Mouse (Mus musculus) gastrocnemius, postnatal 36 days (tissue): ENCODE data around the gene Cnr1. TPM values are rescaled to one million over a fixed set of nuclear protein-coding genes. Genes with fewer than 3 reads are reported as not detected.

ENCODE experiments used
- DNase-seq, 2 experiments: peaks; one replicate each; pipeline ENCODE4 v3.0.0; 2022
- intact Hi-C: fragments of 180-260 bp; cut with DNase I; formaldehyde crosslinking; loops from one replicate; pipeline ENCODE4 v1.15.1; 2025
- long read RNA-seq, 2 experiments: library from polyadenylated mRNA; stranded (forward); transcript quantifications; one replicate each; pipeline ENCODE4 v2.0.0; 2021
- total RNA-seq, 2 experiments: library from RNA; stranded (reverse); gene quantifications; 2 replicates each; pipeline ENCODE4 v1.2.3; 2021

Cnr1 gene
- under 1 TPM; 0.51 to 0.67 TPM for total RNA-seq
- long read RNA-seq, experiment 1 = 0 reads
- long read RNA-seq, experiment 2 = 0 reads

DNA sequence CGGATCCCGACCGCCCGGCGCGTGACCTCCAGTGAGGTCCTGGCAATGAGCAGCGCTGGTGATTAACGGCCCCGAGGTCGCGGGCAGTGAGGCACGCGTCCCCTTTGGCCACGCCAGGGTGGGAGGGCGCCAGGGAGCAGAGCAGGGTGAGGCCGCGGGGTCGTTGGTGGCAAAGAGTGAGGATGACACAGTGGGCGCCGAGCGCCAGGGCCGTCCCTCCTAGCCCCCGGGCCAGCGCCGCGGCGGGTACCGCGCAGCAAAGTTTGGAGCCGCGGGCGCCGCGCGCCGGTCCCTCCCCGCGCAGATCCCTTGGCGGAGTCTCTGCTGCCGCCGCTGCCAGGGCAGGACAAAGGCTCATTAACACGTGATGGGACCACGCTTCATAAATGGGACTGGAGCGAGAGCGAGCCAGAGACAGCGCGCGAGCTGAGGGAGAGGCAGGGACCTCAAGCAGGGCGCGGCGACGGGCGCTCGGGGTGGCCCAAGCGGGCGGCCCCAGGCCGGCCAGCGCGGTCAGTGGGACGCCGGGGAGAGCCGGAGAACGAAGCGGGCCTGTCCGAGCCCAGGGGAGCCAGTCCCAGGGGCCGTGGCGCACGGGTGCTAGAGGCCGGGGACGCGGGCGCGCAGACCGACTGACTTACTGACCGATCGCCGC, at the start of gene Cnr1:
Gene Cnr1, plus strand, starts transcription at position 360 of the 655 bp plus-strand sequence.
- peak; percentile 51 to 57 for DNase-seq
- intact Hi-C loops = no loop called here

DNA sequence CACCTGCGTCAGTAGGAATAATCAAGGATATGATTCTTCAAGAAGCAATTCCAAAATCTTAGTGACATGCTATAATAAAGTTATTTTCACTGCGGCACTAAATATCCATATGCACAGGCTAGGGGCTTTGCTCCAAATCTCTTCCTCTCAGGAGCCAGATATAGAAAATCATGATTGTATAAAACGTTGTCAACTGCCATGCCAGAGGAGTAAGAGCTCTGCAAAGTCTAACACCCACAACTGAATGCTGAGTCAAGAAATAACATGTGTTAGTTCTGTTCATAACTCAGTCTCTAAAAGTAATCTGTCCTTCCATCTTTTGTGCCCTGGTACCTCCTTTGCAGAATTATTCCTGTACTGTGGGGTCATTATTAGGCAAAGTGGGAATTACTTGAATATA, 44.4 kb upstream of the Cnr1 start:
- DNase-seq = no peak
- intact Hi-C loops = no loop called here

DNA sequence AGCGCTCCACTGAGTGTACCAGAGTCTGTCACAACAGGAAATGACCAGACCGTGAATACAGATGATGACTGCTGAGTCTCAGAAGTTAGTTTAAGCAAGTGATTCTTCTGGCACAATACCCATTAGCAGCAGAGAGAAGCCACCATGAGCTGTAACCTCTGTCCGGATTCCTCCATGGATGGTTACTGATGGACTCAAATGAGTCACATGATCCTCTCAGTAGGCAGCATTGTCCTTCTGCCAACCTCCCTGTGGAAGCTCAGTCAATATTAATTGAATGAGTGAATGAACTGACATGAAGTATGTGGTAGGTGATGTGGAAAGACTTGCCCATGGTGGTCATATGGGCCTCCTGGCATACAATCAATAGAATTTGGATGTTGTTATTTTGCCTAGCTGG, 38.4 kb upstream of the Cnr1 start:
- no peak for DNase-seq
- intact Hi-C loops = no loop called here

DNA sequence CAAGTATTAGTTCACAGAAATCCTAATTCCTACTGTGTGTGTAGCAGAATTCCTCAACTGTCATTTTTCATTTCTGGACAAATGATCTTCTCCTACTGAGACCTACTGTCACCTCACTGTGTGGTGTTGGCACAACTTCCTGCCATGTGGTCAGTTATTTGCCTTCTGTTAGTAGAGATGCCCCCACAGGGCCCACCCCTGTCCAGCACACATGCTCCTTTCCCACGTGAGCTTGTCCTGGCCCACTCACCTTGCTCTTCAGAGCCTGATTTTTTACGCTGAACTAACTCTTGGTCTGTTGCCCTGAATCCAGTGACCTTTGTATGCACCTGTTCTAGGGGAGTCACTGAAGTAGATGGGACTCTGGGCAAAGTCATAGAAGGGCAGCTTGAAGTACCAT, 34.4 kb upstream of the Cnr1 start:
- intact Hi-C loops = no loop called here
- no peak for DNase-seq

DNA sequence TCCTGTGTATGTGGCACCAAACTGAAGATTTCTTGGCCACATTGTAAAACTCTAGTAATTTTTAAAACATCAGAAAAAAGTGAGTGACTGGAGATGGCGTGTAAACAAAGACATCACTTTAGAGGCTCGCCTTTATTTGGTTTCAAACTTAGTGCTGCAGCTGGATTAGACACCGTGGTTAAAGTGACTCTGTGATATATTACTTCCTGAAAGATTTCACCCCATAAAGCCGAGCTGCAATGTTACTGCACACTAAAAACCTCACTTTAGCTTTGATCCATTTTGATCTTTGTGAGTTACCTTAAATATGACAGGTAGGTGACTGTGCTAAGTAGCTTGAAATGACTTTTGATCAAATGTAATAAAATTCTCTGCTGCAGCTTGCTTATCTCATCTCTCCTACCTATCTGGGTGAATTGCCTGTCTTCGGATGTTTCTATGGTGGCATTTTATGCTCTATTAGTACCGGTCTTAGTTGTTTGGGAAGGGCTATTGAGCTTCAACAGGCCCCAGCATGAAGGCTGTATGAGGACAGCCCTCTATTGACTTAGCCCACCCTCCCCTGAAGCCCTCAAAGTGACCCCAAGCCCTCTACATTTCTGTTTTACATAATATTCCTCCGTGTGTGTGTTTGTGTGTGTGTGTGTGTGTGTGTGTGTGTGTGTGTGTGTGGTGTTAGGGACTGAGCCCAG, 32.1 kb upstream of the Cnr1 start:
- no peak for DNase-seq
- intact Hi-C loops = no loop called here

DNA sequence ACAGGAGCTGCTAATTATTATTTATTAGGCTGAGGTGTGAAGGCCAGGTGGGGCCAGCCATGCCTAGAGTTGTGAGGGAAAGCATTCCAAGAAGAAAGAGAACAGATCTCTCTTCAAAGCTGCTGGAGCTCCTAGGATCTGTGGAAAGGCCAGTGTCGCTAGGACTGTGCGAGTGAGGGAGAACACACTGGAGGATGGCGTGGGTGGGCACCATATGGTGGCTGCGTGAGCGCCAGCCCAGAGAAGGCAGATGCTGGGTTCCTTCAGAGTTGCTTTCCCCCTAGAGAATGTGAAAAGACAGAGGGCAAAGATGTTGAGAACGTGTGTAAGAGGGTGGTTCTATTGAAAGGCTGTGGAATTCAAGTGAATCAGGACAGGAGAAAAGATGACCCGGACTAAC, 30.6 kb upstream of the Cnr1 start:
- intact Hi-C loops = no loop called here
- no peak for DNase-seq

DNA sequence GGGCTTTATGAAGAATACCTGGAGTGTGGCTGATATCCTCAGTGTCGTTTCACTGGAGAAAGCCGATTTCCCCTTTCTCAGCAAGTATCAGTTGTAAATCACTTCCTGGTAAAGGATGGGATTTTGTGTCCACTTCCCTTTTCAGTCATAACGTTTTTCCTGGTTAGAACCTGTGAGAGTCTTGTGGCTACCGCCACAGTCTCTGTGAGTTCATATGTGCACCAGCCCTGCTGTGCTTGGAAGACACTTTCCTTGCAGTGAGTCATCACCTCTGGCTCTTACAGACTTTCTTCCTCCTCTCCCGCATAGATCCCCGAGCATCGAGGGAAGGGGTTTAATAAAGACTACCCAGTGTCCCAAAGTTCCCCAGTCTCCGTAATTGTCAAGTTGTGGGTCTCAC, 29.3 kb upstream of the Cnr1 start:
- intact Hi-C loops = no loop called here

DNA sequence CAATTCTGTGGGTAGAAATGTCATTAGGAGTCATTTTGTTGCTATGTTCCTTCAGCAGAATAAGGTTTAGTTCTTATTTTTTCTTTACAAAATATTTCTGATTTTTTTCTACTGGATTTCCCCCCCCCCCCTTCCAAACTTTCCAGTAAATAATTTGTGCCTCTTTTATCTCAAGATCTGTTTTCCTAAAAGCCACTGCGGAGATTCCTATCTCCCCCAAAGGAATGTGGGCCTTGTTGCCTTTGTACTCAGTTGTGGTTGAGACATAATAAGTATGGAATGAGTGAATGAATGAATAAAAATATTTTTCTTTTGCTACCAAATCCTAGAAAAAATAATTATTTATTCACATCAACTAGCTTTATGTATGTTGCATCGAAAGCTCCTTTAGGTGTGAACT, 28.9 kb upstream of the Cnr1 start:
- no peak for DNase-seq
- intact Hi-C loops = no loop called here

More for the DNA sequence above, 29.3 kb upstream of the Cnr1 start:
- no peak for DNase-seq

DNA sequence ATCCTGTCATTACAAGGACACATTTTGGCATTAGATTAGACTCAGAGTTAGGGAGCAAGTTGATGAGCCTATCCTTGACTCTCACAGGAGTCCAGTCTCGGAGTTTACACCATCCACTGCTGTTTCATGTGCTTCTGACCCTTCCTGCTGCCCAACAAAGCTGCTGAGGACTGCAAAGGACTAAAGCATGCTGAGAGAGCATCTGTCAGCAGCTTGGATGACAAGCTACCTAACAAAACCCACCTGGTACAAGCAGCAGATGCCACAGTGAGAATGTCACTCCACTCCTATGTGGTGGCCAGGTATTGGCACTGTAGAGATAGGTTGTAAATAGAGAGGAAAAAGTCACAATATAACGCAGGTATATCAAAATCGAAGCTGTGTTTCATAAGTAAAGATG, 22.7 kb upstream of the Cnr1 start:
- intact Hi-C loops = no loop called here
- no peak for DNase-seq

DNA sequence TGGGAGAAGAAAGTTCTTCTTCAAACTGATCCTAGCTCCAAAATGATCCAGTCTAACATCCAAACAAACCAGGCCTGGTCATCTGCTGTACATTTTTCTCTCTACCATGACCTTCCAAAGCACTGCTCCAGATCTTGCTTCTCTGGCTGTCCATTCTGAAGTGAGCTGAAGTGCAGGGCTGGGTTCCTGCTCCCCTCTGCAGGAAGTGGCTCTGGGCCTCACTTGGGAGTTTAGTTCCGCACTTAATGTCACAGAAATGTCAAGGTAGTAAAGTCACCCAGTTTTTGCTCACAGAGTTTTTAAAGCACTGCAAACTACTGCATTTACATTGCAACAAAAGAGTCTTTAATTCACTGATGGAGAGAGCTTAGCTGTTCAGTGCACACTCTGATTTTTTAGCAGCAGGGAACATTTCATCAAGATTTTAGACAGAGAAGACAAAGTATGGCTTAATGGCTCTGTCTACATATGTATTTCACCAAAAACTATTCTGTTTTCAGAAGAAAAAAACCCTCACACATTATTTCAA, 20.5 kb upstream of the Cnr1 start:
- intact Hi-C loops = no loop called here
- no peak for DNase-seq

DNA sequence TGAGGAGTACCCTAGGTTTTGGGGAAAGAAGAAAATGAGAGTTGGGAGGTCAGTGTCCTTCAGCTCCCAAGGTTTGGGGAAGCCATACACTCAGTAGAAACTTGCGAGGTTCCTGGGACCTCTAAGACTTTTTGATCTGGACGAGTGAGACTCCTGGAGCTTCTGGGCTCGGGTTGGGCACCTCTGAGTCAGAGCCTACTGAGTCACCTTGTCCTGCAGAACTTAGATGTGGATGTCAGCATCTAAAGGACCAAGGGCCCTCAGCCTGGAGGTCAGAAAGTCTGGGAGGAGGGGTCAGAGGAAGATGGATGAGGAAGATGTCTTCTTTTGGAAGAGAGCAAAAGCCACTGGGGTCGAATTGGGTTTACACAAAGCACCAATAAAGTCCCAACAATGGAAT, 19.6 kb upstream of the Cnr1 start:
- DNase-seq = no peak
- intact Hi-C loops = no loop called here

DNA sequence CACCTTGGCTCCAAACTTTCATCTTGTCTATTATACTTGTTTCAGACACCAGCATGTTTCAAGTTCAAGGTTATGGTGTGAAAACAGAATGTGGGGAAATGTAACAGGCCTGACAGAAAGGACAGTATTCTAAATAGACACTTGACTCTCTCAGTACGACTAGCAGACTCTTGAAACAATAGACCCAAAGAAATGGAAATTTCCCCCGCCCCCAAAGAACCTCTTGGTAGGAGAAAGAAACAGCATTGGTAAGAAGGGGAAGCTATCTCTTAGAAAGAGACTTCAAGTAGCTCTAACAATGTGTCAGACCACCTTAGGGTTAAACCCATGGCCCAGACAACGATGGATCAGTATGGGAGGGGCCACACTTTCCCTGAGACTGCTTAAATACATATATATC, 15.6 kb upstream of the Cnr1 start:
- DNase-seq = no peak
- intact Hi-C loops = no loop called here

DNA sequence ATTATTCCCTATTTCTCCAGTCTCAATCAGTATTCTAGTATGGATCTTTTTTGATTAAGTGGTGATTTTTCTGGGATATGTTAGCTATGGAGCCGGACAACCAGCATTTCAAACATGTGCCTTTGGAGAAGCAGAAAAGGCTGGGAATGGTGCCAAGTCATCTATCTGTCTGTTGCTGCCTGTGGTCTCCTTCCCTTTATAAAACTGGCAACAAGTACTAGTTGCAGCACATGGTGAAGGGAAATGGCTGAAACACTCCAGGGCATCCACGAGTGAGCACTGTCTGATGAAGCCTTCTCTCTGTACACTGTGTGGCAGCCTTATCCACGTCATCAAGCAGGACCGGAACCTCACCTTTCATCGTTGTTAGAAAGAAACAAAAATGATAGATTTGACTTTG, 8.7 kb upstream of the Cnr1 start:
- intact Hi-C loops = no loop called here
- DNase-seq = no peak

DNA sequence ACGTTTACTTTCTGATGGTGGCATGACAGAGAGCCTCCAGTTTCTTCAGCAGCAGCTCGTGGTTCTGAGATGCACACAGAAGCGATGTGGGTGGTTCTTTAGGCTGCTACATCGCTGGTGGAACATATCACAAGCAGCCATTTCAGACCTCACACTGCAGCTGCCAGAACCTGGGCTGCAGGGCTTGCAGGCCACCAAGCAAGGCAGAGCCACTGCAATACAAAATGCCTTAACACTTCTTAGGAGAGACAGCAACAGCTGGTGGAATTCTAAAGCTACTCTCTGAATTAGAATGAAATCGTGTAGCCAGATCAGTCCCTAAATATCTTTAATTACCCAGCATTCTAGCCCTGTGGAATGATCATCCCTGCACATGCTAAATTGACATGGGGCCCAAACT, 3.6 kb upstream of the Cnr1 start:
- no peak for DNase-seq
- intact Hi-C loops = no loop called here

DNA sequence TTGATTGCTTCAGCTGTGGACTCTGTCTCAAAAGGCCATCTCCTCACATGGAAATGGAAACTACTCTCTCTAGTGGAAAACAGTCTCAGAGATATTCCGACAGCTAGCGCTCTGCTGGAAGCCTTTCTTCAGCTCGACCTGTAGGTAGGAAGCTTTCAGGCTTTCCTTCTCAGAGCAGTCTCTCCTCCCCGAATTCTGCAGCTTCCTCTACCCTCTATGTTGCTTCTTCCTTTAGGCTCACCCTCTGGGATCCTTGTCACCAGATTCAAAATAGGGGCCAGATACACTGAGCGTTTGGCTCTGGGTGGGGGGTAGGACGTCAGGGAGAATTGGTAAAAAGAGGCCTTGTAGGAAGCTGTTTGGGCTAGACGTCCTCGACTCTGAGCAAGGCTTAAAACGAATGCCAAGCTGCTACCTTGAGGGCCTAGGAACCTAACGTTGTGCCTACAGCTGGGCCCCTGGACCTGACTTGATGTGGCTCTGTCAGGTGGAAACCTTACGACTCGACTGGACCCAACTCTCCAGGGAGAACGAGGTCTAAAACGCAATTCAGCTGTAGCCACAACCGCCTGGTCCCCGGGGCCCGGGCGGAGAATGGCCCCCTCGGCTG, 1.1 kb upstream of the Cnr1 start:
- DNase-seq = no peak
- intact Hi-C loops = no loop called here

DNA sequence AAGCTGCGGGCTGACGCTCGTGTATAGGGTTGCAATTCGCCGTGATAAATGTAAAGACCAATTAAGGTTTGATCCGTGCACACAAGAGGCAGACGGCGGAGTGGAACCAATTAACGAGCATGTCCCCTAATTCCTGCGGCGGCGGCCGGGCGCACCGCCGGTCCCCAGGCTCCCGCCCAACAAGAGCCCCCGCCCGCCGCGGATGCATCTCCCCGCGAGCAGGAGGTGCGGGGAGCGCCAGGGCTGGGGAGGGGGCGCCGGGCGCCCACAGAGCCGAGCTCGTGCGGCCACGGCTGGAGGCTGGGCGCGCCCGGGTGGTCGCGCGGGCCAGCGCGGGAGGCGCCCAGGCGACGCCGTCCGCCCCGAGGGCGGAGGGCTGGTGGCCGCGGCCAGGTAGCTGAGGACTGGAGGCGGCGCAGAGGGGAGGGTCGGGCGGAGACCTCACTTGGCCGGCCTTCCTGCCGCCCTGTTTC, 596 bp upstream of the Cnr1 start:
- intact Hi-C loops = no loop called here
- no peak for DNase-seq

DNA sequence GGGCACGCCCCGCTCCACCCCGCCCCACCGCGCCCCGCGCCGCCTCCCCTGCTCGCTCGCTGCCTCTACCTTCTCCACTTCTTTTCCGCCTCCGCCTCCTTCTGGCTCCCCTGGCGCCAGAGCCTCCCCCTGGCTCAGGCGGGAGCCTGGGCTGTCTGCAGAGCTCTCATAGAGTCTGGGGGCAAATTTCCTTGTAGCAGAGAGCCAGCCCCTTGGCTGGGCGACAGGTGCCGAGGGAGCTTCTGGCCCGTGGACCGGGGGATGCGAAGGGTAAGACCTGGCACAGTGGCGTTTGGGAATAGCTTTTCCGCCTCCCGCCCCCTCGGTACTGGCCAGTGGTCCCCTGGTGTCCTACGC, 474 bp downstream of the Cnr1 start:
- intact Hi-C loops = no loop called here
- DNase-seq = no peak

DNA sequence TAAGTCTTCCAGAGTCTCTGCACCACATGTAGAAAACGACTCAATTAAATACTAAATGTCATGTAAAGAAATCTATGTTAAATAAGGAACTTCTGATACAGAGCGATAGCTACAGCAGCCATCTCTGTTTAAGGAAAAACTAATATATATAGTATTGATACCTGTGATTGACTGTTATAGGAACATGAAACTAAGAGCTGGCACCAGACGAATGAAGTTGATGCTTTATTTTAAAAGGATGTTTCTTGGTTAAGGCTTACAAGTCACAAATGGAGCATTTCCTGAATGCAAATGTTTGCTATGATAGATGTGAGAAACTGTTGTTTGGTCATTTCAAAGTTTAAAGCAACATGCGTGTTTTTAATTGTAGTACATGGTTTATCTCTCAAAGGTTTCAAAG, 1.1 kb downstream of the Cnr1 start:
- no peak for DNase-seq
- intact Hi-C loops = no loop called here

DNA sequence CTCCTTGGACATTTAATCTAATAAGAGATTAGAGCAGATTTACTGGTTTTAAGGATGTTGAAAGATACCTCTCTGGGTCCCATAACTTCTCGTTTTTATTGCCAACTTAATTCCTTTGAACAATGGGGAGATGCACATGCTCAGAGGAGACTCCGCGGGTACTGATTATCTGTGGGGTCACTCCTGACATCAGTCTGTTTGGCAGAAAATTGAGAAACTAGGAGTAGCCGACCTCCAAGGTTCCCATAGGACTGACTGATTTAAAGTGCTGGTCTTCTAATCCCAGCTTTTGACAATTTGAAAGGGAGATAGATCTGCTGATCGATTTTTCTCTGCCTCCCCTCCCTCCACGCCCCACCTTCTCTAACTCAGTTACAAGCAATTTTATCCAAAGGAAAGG, 1.6 kb downstream of the Cnr1 start:
- DNase-seq = no peak
- intact Hi-C loops = no loop called here

DNA sequence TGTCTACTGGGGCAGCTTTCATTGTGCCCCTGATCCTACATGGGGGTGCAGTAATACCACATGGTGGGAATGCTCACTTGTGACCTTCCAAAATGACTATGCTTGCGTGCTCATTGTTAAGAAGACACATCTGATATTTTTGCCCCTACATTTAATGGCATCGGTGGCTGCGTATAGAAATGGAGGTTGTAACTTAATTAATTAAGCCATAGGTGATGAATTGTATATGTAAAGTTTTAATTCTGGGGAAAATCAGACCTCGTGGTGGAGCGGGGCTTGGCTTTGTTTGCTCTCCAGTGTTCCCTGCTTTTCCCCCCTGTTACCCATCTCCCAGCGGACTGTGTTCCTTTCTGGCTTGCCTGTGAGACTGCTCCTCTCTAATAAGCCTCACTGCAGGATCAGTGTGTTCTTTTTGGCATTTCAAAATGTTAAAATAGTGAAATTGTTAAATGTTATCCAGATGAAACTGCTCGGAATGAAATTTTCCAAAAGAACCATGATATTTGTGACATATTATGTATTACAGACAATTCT, 2.4 kb downstream of the Cnr1 start:
- intact Hi-C loops = no loop called here
- DNase-seq = no peak

DNA sequence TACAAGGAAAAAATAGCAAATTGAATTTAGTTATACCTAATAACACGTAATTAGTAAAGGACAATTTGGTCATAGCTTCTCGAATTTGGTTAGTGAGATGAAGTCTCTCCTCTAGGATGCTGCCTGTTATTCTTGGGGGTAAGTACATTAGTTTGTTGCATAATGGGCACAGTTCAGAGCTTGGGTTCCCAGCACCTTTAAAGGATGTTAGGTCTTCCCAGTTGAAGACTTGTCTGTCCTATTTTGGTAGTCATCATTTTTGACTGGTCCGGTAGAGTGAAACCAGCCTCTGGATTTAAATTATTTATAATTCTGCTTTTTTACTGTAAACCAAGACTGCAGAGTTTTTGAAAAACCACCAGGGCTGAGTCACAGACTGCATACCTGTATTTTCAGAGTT, 3.3 kb downstream of the Cnr1 start:
- intact Hi-C loops = no loop called here
- no peak for DNase-seq

DNA sequence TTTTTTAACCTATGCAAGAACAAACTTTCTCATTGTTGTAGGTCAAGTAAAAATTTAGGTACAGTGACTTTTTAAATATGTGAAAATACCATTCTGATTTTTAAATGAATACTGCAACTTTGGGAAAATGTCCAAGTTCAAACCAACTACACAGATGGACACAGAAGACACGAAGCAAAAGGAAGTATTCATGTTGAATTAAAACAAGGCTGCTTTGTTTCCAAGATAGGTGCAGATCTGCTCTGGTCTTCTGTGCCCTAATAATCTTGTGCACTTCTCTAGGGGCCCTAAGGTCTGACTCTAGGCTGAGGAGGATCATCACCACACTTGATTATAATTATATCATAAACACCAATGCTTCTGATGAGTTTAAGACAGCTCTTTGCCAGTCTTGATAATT, 4.1 kb downstream of the Cnr1 start:
- DNase-seq = no peak
- intact Hi-C loops = no loop called here
